Mouse (Mus musculus): ENCODE results near the gene Filip1l. TPM values are rescaled to one million over a fixed set of nuclear protein-coding genes. Genes with fewer than 3 reads are reported as not detected.
A peak's percentile ranks its signal among the peaks of the same experiment; 100 is the strongest.

Filip1l gene
- total RNA-seq, 2 experiments from 2014 or later, result 4.6 to 5.2 TPM

DNA sequence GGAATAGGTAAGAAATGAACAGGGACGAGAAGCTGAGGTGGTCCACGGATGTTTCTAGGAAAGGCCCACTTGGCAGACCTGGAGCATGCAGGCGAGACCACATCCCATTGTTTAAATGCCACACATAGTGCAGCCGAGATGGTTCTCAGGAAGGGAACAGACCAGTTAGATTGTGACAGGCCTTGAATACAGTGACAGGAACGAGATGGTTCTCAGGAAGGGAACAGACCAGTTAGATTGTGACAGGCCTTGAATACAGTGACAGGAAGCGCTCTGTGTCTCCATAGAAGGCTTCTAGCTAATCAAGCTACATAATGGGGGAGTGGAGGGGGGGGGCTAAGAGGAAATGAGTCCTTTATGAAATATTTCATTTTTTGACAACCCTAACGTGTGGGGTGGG lies 227.1 kb downstream of the Filip1l start:
- no peak for DNase-seq (ENCODE audit: low spot score in 2 of 2)
- intact Hi-C loops (cut with DNase I), result loop anchor here (5.0 kb wide), 2 partner anchors 183 to 338 kb away; no protein-coding TSS in a partner anchor

- no peak for DNase-seq (ENCODE audit: low spot score in 2 of 2)
- intact Hi-C loops (cut with DNase I), result loop anchor here (5.0 kb wide), 2 partner anchors 185 to 340 kb away; no protein-coding TSS in a partner anchor
Observed at GRCm38 (mm10) chr16:57582008-57582407, 229.1 kb downstream of the Filip1l start.

DNA sequence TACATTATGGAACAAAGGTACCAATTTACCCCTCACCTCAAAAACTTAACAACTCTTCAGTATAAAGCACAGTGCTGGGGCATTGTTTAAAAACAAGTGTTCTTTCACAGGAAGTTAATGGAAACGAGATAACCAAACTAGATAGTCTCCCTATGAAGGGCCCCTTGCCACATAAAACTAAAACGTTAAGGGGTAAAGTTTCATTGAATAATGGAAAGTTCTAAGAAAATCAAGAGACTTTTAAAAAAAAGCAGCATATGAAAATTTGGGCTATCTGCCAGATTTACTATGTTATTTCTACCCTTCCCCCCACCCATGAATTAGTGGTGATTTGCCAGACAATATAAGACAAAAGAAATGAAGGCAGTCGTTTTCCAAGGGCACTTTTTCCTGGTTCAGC lies 232.3 kb downstream of the Filip1l start:
- intact Hi-C loops (cut with DNase I), result no loop called here
- no peak for DNase-seq (ENCODE audit: low spot score in 2 of 2)

GRCm38 (mm10) chr16:57593422-57594157 lies 240.7 kb downstream of the Filip1l start:
- DNase-seq (ENCODE audit: low spot score in 2 of 2), result peak; percentile 60
- intact Hi-C loops (cut with DNase I), result loop anchor here (10.0 kb wide), 1 partner anchor 819 kb away; no protein-coding TSS in a partner anchor

GRCm38 (mm10) chr16:57597295-57597957 lies 244.5 kb downstream of the Filip1l start:
- no peak for DNase-seq (ENCODE audit: low spot score in 2 of 2)
- intact Hi-C loops (cut with DNase I), result loop anchor here (5.0 to 10.0 kb wide), 2 partner anchors 355 to 823 kb away; no protein-coding TSS in a partner anchor

GRCm38 (mm10) chr16:57601031-57601430 lies 248.1 kb downstream of the Filip1l start:
- intact Hi-C loops (cut with DNase I), result no loop called here
- no peak for DNase-seq (ENCODE audit: low spot score in 2 of 2)

DNA sequence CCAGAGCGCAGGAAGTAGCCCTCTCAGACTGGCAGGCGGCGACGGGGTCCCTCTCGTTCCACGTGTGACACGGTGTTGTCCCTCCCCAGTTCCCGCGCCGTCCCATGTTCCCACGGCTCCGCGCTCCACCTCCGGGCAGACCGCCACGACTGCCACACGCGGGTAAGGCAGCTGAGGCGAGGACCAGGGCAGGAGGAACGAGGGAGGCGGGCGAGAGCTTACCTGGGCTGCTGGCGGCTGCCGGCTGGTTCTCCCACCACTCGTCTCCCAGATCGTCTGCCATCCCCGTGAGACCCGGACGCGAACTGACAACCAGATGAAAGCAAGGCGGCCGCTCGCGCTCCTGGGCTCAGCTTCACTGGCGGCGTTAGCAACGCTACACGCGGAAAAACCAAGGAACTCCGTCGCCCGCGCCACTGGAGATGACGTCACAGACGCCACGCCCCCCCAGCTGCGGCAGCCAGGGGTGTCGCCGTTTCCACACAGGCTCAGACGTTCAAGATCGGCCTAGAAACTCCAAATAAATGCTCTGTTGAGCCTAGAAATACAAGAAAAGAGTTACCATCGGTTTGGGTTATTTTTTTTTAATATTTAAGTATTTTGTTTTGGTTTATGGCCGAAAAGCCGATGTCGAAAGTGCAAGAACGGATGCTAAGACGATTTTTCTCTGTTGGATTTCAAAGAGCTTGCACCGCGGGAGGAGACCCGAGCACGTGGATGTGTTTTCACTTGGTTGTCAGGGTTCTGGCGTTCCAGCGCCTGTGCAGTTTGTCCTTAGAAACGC lies 253.7 kb downstream of the Filip1l start, which contains the start of gene Cmss1:
Cmss1 (minus strand) TSS at position 421 of the 784 bp plus-strand sequence.
- intact Hi-C loops (cut with DNase I), result no loop called here
- DNase-seq (ENCODE audit: low spot score in 2 of 2), result peak; percentile 84 to 86

DNA sequence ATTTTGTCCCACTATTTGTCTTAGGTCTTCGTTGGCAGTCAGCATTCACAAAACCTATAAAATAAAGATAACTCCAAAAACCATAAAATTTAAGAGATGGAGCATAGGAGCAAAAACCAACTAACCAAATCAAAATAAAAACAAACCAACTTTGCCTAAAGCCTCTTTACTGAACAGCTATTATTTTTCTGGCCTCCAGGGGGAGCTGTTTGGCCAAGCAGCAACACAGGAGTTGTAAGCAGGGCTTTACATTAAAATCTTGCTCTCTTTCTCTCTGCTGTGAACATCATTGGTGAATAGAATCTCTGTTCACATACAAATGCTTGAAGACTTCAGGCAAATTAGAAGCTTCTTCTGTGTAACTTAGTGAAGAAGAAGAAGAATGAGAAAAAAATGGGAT lies 258.9 kb downstream of the Filip1l start:
- intact Hi-C loops (cut with DNase I), result loop anchor here (5.0 kb wide), 1 partner anchor 1051 kb away; no protein-coding TSS in a partner anchor
- peak; percentile 52 to 68 for DNase-seq (ENCODE audit: low spot score in 2 of 2)

Other genes with a start within 250 kb of the Filip1l start
- gene Tomm70a, start 231.4 kb upstream of the Filip1l start, total RNA-seq (2021), result 100 to 1,000 TPM; 107 to 110 TPM
- gene Nit2, start 185.8 kb upstream of the Filip1l start, total RNA-seq (2021), result 10 to 100 TPM; 19.2 to 19.5 TPM
- 10 to 100 TPM; 38.8 to 42.4 TPM for gene Tbc1d23, start 121.6 kb upstream of the Filip1l start, total RNA-seq (2021)
- gene Tmem30c, start 60.2 kb upstream of the Filip1l start, total RNA-seq (2021), result under 1 TPM; 0.19 to 0.29 TPM

Measured in left cerebral cortex, postnatal 14 days (tissue).